Mouse (Mus musculus): ENCODE data around the gene Wtip.
"Not testable (repeated sequence)": the region's sequence is repeated elsewhere in the genome, so short reads cannot be mapped to it uniquely, and the experiment has no call there.

GRCm38 (mm10) chr7:34068132-34068531 lies 64.9 kb downstream of the Wtip start:
- TF ChIP-seq POLR2A (IDR thresholded peaks at IDR 0.05; ENCODE audit: low read depth, low read length); CTCF (IDR thresholded peaks at IDR 0.05; ENCODE audit: extremely low read depth, insufficient read depth, insufficient read length, insufficient replicate concordance): not testable (repeated sequence)
